Mouse (Mus musculus) midbrain, embryonic 13.5 days (tissue): ENCODE data around the gene Dclk1. TPM values are rescaled to one million over a fixed set of nuclear protein-coding genes. Genes with fewer than 3 reads are reported as not detected.
A peak's percentile ranks its signal among the peaks of the same experiment; 100 is the strongest.

ENCODE experiments used
- ATAC-seq: fragments of 200-750 bp; cut with Nextera tagmentation; 2 replicates; pipeline ENCODE4 v1.8.0; 2017; ENCODE audit warnings: mild to moderate bottlenecking, moderate TSS enrichment, moderate library complexity
- H3K27ac ChIP-seq: fragments of 300-500 bp; sonication (generic); 2 replicates; pipeline ENCODE4 v1.5.1; 2015; ENCODE audit warnings: inconsistent platforms, mild to moderate bottlenecking, moderate library complexity
- H3K27me3 ChIP-seq: fragments of 300-500 bp; sonication (generic); 2 replicates; pipeline ENCODE4 v1.6.1; 2015; ENCODE audit warnings: mild to moderate bottlenecking, inconsistent platforms
- H3K36me3 ChIP-seq: fragments of 300-500 bp; sonication (generic); 2 replicates; pipeline ENCODE4 v1.6.1; 2015; ENCODE audit warnings: mild to moderate bottlenecking, inconsistent platforms
- H3K4me1 ChIP-seq: fragments of 300-500 bp; sonication (generic); replicated peaks from 2 replicates; pipeline ENCODE4 v1.6.1; 2015; ENCODE audit warnings: inconsistent platforms
- H3K4me2 ChIP-seq: fragments of 300-500 bp; sonication (generic); replicated peaks from 2 replicates; pipeline ENCODE4 v1.6.1; 2015; ENCODE audit warnings: moderate library complexity, mild to moderate bottlenecking, inconsistent platforms
- H3K4me3 ChIP-seq: fragments of 300-500 bp; sonication (generic); replicated peaks from 2 replicates; pipeline ENCODE4 v1.5.1; 2015; ENCODE audit warnings: mild to moderate bottlenecking, inconsistent platforms
- H3K9ac ChIP-seq: fragments of 300-500 bp; sonication (generic); replicated peaks from 2 replicates; pipeline ENCODE4 v1.6.1; 2015; ENCODE audit warnings: mild to moderate bottlenecking, inconsistent platforms
- H3K9me3 ChIP-seq: fragments of 300-500 bp; sonication (generic); 2 replicates; pipeline ENCODE4 v1.6.1; 2016; ENCODE audit warnings: mild to moderate bottlenecking, inconsistent platforms
- WGBS: fragments of 180-500 bp; shearing (Covaris S2); methylation state at CpG from one replicate; pipeline ENCODE4 v1.1.7; 2015; 5-methylcytosine and 5-hydroxymethylcytosine counted together
- polyA plus RNA-seq: library from polyadenylated mRNA; unstranded; fragments of >200 nt; fragmentation: Nextera tagmentation; extraction: Ambion mirVana; gene quantifications from 2 replicates; pipeline ENCODE4 v1.2.1, GENCODE M21; 2015

The Dclk1 gene
- polyA plus RNA-seq, 1 experiment from 2014 or later, result 242 TPM

GRCm38 (mm10) chr3:55418845-55419244 is 176.7 kb downstream of the Dclk1 start:
- Histone ChIP-seq H3K9me3 (no peaks in the 10 kb centered on the region), H3K4me2 (no peak overlapping the region), H3K27me3 (no peaks in the 10 kb centered on the region), H3K4me3 (no peak overlapping the region), H3K4me1 (peaks cover 76% of the 10 kb centered on the region), H3K27ac (peak overlapping the region; percentile 59), H3K9ac (no peak overlapping the region), H3K36me3 (no peaks in the 10 kb centered on the region)
- peak; percentile 9; the same call in 1 of the 2 replicates for ATAC-seq
- WGBS, result 63% methylated on average over 6 of the region's 6 CpGs

- no peak for ATAC-seq
- H3K4me1 ChIP-seq, result peaks cover 77% of the 10 kb centered on the region
- H3K36me3 ChIP-seq, result no peaks in the 10 kb centered on the region
- 14% methylated on average over 3 of the region's 3 CpGs for WGBS
- H3K27ac ChIP-seq, result peak overlapping the region; percentile 68
- H3K4me3 ChIP-seq, result no peak overlapping the region
- H3K27me3 ChIP-seq, result no peaks in the 10 kb centered on the region
- 0 out of 2 replicates have a peak overlapping the region, but pooled peaks have one; percentile 6 for H3K9ac ChIP-seq
- no peak overlapping the region for H3K4me2 ChIP-seq
- H3K9me3 ChIP-seq, result no peaks in the 10 kb centered on the region
These were observed 177.2 kb downstream of the Dclk1 start for GRCm38 (mm10) chr3:55419334-55419733.

DNA sequence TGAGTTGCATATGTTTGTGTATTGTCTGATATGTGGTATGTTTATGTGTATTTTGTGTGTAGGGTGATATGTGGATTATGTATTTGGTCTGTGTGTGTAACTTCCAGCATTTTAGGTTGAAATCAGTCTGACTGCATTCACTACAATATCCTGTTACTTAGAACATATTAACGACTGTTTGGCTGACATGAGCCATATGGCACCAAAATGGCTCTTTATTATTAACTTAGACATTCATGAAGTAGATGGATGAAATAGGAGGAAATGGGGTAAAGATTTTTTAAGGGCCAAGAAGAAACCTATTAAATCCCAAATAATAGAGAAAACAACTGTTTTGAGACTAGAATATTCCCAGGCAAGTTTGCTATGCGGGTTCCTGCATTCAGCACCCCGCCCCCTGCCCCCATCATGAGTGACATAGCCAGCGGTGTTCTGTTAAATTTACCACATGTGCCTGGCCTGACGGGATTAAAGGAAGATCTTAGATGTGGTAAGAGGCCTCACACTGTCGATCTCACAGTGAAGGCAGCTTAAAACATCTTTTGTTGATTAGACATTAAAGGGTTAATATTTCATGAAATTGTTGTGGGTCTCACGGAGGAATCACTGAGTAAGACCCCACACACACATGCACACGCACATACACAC is 178.4 kb downstream of the Dclk1 start:
- peaks cover 71% of the 10 kb centered on the region for H3K4me1 ChIP-seq
- no peak overlapping the region; the same call in 1 of the 2 replicates for H3K27ac ChIP-seq
- no peak overlapping the region for H3K4me3 ChIP-seq
- no peak overlapping the region for H3K4me2 ChIP-seq
- no peaks in the 10 kb centered on the region for H3K27me3 ChIP-seq
- no peak overlapping the region for H3K9ac ChIP-seq
- no peak for ATAC-seq
- H3K36me3 ChIP-seq, result no peaks in the 10 kb centered on the region
- 34% methylated on average over 8 of the region's 8 CpGs for WGBS
- no peaks in the 10 kb centered on the region for H3K9me3 ChIP-seq

- H3K9ac ChIP-seq, result no peak overlapping the region; the same call in 1 of the 2 replicates
- no peaks in the 10 kb centered on the region for H3K9me3 ChIP-seq
- peak overlapping the region; percentile 83 for H3K27ac ChIP-seq
- H3K4me1 ChIP-seq, result peaks cover 54% of the 10 kb centered on the region
- peak overlapping the region; percentile 11; the same call in 1 of the 2 replicates for H3K4me3 ChIP-seq
- no peaks in the 10 kb centered on the region for H3K27me3 ChIP-seq
- WGBS, result 14% methylated on average over 11 of the region's 11 CpGs
- H3K36me3 ChIP-seq, result no peaks in the 10 kb centered on the region
- peak overlapping the region; percentile 43 for H3K4me2 ChIP-seq
- peak; percentile 94 for ATAC-seq
These were observed 181.7 kb downstream of the Dclk1 start for GRCm38 (mm10) chr3:55423640-55424397.

DNA sequence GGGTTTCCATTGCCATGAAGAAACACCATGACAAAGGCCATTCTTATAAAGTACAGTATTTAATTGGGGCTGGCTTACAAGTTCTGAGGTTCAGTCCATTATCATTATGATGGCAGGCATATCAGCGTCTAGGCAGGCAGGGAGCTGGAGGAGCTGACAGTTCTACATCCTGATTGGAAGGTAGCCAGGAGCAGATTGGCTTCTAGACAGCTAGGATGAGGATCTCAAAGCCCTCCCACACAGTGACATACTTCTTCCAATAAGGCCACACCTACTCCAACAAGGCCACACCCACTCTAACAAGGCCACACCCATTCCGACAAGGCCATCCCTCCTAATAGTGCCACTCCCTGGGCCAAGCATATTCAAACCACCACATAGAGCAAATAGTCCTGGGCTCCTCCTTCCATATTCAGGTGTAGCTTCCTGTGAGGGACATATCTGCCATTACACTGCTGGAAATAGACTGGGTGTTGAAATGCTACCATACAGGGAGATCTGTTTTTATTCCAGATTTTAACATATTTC is 187.9 kb downstream of the Dclk1 start:
- H3K9ac ChIP-seq, result no peak overlapping the region
- no peak overlapping the region for H3K4me3 ChIP-seq
- ATAC-seq, result no peak
- 0 out of 2 replicates have a peak, but pooled peaks cover 8% of the 10 kb centered on the region for H3K4me1 ChIP-seq
- H3K4me2 ChIP-seq, result no peak overlapping the region
- no peaks in the 10 kb centered on the region for H3K27me3 ChIP-seq
- H3K9me3 ChIP-seq, result no peaks in the 10 kb centered on the region
- H3K36me3 ChIP-seq, result no peaks in the 10 kb centered on the region
- no peak overlapping the region for H3K27ac ChIP-seq
- WGBS, result 91% methylated on average over 2 of the region's 2 CpGs

- Histone ChIP-seq H3K9ac (no peak overlapping the region), H3K9me3 (no peaks in the 10 kb centered on the region), H3K4me3 (no peak overlapping the region), H3K27ac (no peak overlapping the region), H3K4me2 (no peak overlapping the region), H3K27me3 (no peaks in the 10 kb centered on the region), H3K4me1 (0 out of 2 replicates have a peak, but pooled peaks cover 8% of the 10 kb centered on the region), H3K36me3 (no peaks in the 10 kb centered on the region)
- WGBS, result 96% methylated on average over 3 of the region's 3 CpGs
- no peak for ATAC-seq
These were observed 189.1 kb downstream of the Dclk1 start for GRCm38 (mm10) chr3:55431223-55431622.

GRCm38 (mm10) chr3:55434276-55434675 is 192.1 kb downstream of the Dclk1 start:
- Histone ChIP-seq H3K9me3 (no peaks in the 10 kb centered on the region), H3K27ac (no peak overlapping the region), H3K4me1 (peaks cover 13% of the 10 kb centered on the region; the same call in 1 of the 2 replicates), H3K27me3 (no peaks in the 10 kb centered on the region), H3K9ac (no peak overlapping the region), H3K4me2 (no peak overlapping the region), H3K36me3 (no peaks in the 10 kb centered on the region), H3K4me3 (no peak overlapping the region)
- WGBS, result 72% methylated on average over 1 of the region's 1 CpGs
- no peak for ATAC-seq

- Histone ChIP-seq H3K9ac (no peak overlapping the region), H3K9me3 (no peaks in the 10 kb centered on the region), H3K36me3 (peaks cover 4% of the 10 kb centered on the region; the same call in 1 of the 2 replicates), H3K4me1 (peaks cover 16% of the 10 kb centered on the region; the same call in 1 of the 2 replicates), H3K27ac (no peak overlapping the region), H3K4me2 (no peak overlapping the region), H3K4me3 (no peak overlapping the region), H3K27me3 (no peaks in the 10 kb centered on the region)
- WGBS, result 87% methylated on average over 7 of the region's 7 CpGs
- peak; percentile 40; the same call in 1 of the 2 replicates for ATAC-seq
These were observed 196.8 kb downstream of the Dclk1 start for GRCm38 (mm10) chr3:55438824-55439446.

DNA sequence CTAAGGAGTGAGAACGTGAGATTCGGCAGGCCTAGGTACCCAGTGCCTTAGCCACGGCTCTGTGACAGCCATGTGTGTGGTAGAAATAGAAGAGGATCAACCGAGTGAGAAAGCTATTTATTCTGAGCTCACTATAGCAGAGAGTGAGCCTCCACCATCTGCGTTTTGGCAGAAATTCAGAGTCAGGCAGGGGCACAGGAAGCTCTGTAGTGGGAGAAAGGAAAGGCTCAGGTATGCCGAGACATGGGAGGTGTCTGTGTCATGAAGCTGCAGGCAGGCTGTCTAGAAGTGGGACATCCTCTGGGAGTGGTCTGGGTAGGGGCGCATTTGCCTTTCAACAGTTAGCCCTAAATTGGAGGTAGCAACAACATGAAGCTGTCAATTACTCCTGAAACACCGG is 198.2 kb downstream of the Dclk1 start:
- Histone ChIP-seq H3K4me2 (no peak overlapping the region), H3K4me1 (peaks cover 13% of the 10 kb centered on the region; the same call in 1 of the 2 replicates), H3K4me3 (no peak overlapping the region), H3K27me3 (no peaks in the 10 kb centered on the region), H3K36me3 (peaks cover 6% of the 10 kb centered on the region; the same call in 1 of the 2 replicates), H3K9ac (no peak overlapping the region), H3K9me3 (no peaks in the 10 kb centered on the region), H3K27ac (peak overlapping the region; percentile 61)
- WGBS, result 71% methylated on average over 8 of the region's 8 CpGs
- ATAC-seq, result 0 out of 2 replicates have a peak, but pooled peaks have one; percentile 17

DNA sequence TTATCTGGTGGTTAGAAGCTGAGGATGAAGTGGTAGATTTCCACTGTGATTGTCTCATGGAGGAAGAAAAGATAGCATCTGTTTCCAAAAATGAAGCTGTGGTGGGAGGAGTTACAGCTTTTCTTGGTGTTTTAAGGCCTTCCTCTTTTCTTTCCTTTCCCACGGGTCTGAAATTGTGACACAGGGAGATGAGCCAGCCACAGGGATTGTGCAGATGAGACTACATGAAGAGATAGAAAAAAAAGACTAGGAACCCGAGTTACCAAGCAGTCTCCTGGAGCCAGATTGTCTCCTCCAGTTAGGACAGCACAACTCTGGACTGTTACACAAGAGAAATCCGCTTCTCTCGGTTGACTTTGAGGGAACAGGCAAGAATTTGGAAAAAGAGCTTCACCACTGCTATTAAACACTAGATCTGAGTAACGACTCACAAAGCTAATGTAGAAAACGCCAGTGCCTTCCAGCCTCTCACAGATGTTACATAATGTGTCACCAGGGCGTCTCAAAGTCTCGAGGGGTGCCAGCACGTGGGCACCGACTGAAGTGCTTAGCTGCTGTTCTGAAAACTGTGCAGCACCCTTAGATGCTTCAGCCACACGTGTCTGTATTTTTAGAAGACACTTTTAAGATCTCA is 200.0 kb downstream of the Dclk1 start:
- Histone ChIP-seq H3K4me3 (no peak overlapping the region), H3K36me3 (peaks cover 6% of the 10 kb centered on the region; the same call in 1 of the 2 replicates), H3K4me1 (peaks cover 13% of the 10 kb centered on the region; the same call in 1 of the 2 replicates), H3K4me2 (no peak overlapping the region), H3K9ac (no peak overlapping the region), H3K9me3 (no peaks in the 10 kb centered on the region), H3K27ac (no peak overlapping the region), H3K27me3 (no peaks in the 10 kb centered on the region)
- WGBS, result 88% methylated on average over 11 of the region's 11 CpGs
- no peak for ATAC-seq

- WGBS, result 90% methylated on average over 8 of the region's 8 CpGs
- H3K4me2 ChIP-seq, result no peak overlapping the region
- no peaks in the 10 kb centered on the region for H3K27me3 ChIP-seq
- no peak for ATAC-seq
- H3K9me3 ChIP-seq, result no peaks in the 10 kb centered on the region
- no peak overlapping the region for H3K4me3 ChIP-seq
- H3K36me3 ChIP-seq, result peaks cover 6% of the 10 kb centered on the region; the same call in 1 of the 2 replicates
- H3K4me1 ChIP-seq, result peaks cover 13% of the 10 kb centered on the region; the same call in 1 of the 2 replicates
- no peak overlapping the region for H3K9ac ChIP-seq
- H3K27ac ChIP-seq, result no peak overlapping the region
These were observed 201.1 kb downstream of the Dclk1 start for GRCm38 (mm10) chr3:55443271-55443670.
